Mouse (Mus musculus) kidney, embryonic 16.5 days (tissue): ENCODE measurements around the gene Mical3. TPM values are rescaled to one million over a fixed set of nuclear protein-coding genes. Genes with fewer than 3 reads are reported as not detected.
A peak's percentile ranks its signal among the peaks of the same experiment; 100 is the strongest.

Source experiments
- ATAC-seq: fragments of 200-750 bp; cut with Nextera tagmentation; 2 replicates; pipeline ENCODE4 v1.8.0; 2017; ENCODE audit warnings: moderate TSS enrichment; ENCODE audit not compliant: low FRiP score, low TSS enrichment
- H3K27ac ChIP-seq: fragments of 300-500 bp; sonication (generic); 2 replicates; pipeline ENCODE4 v1.5.1; 2014; ENCODE audit warnings: low read length
- H3K27me3 ChIP-seq: fragments of 300-500 bp; sonication (generic); 2 replicates; pipeline ENCODE4 v1.6.1; 2014; ENCODE audit warnings: low read length, control low read depth, mixed read lengths; ENCODE audit not compliant: insufficient read depth
- H3K36me3 ChIP-seq: fragments of 300-500 bp; sonication (generic); 2 replicates; pipeline ENCODE4 v1.6.1; 2014; ENCODE audit warnings: low read length, control low read depth, mixed read lengths; ENCODE audit not compliant: insufficient read depth
- H3K4me1 ChIP-seq: fragments of 300-500 bp; sonication (generic); 2 replicates; pipeline ENCODE4 v1.6.1; 2014; ENCODE audit warnings: low read length, control low read depth, mixed read lengths; ENCODE audit not compliant: insufficient read depth
- H3K4me2 ChIP-seq: fragments of 300-500 bp; sonication (generic); replicated peaks from 2 replicates; pipeline ENCODE4 v1.6.1; 2014; ENCODE audit warnings: low read depth, low read length
- H3K4me3 ChIP-seq: fragments of 300-500 bp; sonication (generic); 2 replicates; pipeline ENCODE4 v1.5.1; 2014; ENCODE audit warnings: mild to moderate bottlenecking, low read length
- H3K9ac ChIP-seq: fragments of 300-500 bp; sonication (generic); replicated peaks from 2 replicates; pipeline ENCODE4 v1.6.1; 2014; ENCODE audit warnings: low read length
- H3K9me3 ChIP-seq: fragments of 300-500 bp; sonication (generic); 2 replicates; pipeline ENCODE4 v1.6.1; 2016; ENCODE audit warnings: low read length, control low read depth
- WGBS: fragments of 180-500 bp; shearing (Covaris S2); extraction: QIAGEN DNeasy Blood & Tissue Kit; methylation state at CpG from one replicate; pipeline ENCODE4 v1.1.7; 2014; 5-methylcytosine and 5-hydroxymethylcytosine counted together
- polyA plus RNA-seq: library from polyadenylated mRNA; unstranded; fragments of >200 nt; fragmentation: Nextera tagmentation; extraction: Ambion mirVana; gene quantifications from 2 replicates; pipeline ENCODE4 v1.2.1, GENCODE M21; 2015

Gene Mical3
- polyA plus RNA-seq, 1 experiment from 2014 or later: 10.9 TPM

GRCm38 (mm10) chr6:120971797-120972590, 158.8 kb downstream of the Mical3 start:
- Histone ChIP-seq H3K27ac (no peak overlapping the region), H3K9me3 (no peaks in the 10 kb centered on the region), H3K36me3 (no peaks in the 10 kb centered on the region), H3K4me3 (no peak overlapping the region), H3K4me1 (peaks cover 3% of the 10 kb centered on the region; the same call in 1 of the 2 replicates), H3K4me2 (no peak overlapping the region), H3K9ac (no peak overlapping the region), H3K27me3 (no peaks in the 10 kb centered on the region)
- WGBS: 62% methylated on average over 14 of the region's 14 CpGs
- peak; percentile 61; the same call in 1 of the 2 replicates for ATAC-seq

- no peak overlapping the region for H3K4me3 ChIP-seq
- 72% methylated on average over 8 of the region's 8 CpGs for WGBS
- no peak overlapping the region for H3K4me2 ChIP-seq
- H3K36me3 ChIP-seq: no peaks in the 10 kb centered on the region
- peak; percentile 57 for ATAC-seq
- H3K9ac ChIP-seq: no peak overlapping the region
- H3K27ac ChIP-seq: no peak overlapping the region
- no peaks in the 10 kb centered on the region for H3K4me1 ChIP-seq
- no peaks in the 10 kb centered on the region for H3K27me3 ChIP-seq
- no peaks in the 10 kb centered on the region for H3K9me3 ChIP-seq
Observed at GRCm38 (mm10) chr6:120970939-120971796, 159.6 kb downstream of the Mical3 start.

- H3K4me1 ChIP-seq: no peaks in the 10 kb centered on the region
- WGBS: 55% methylated on average over 13 of the region's 13 CpGs
- H3K36me3 ChIP-seq: no peaks in the 10 kb centered on the region
- no peaks in the 10 kb centered on the region for H3K27me3 ChIP-seq
- H3K9ac ChIP-seq: no peak overlapping the region
- H3K9me3 ChIP-seq: no peaks in the 10 kb centered on the region
- ATAC-seq: no peak
- no peak overlapping the region for H3K4me3 ChIP-seq
- no peak overlapping the region for H3K27ac ChIP-seq
- H3K4me2 ChIP-seq: no peak overlapping the region
Observed at GRCm38 (mm10) chr6:120965814-120966213, 165.0 kb downstream of the Mical3 start.

- H3K9me3 ChIP-seq: no peaks in the 10 kb centered on the region
- H3K9ac ChIP-seq: no peak overlapping the region
- 85% methylated on average over 3 of the region's 3 CpGs for WGBS
Observed at GRCm38 (mm10) chr6:120964179-120964578, 166.6 kb downstream of the Mical3 start.

GRCm38 (mm10) chr6:120960338-120961030, 170.3 kb downstream of the Mical3 start:
- Histone ChIP-seq H3K27me3 (no peaks in the 10 kb centered on the region), H3K4me1 (no peaks in the 10 kb centered on the region), H3K36me3 (peaks cover 27% of the 10 kb centered on the region), H3K9ac (no peak overlapping the region), H3K9me3 (no peaks in the 10 kb centered on the region), H3K4me2 (no peak overlapping the region), H3K27ac (no peak overlapping the region), H3K4me3 (no peak overlapping the region)
- ATAC-seq: no peak
- 88% methylated on average over 9 of the region's 9 CpGs for WGBS

More at GRCm38 (mm10) chr6:120964179-120964578, 166.6 kb downstream of the Mical3 start:
- ATAC-seq: no peak
- H3K27ac ChIP-seq: no peak overlapping the region
- no peak overlapping the region for H3K4me3 ChIP-seq
- H3K27me3 ChIP-seq: no peaks in the 10 kb centered on the region
- H3K4me2 ChIP-seq: no peak overlapping the region
- H3K4me1 ChIP-seq: no peaks in the 10 kb centered on the region
- no peaks in the 10 kb centered on the region; the same call in 1 of the 2 replicates for H3K36me3 ChIP-seq

- Histone ChIP-seq H3K9ac (no peak overlapping the region), H3K9me3 (no peaks in the 10 kb centered on the region), H3K4me3 (no peak overlapping the region), H3K4me2 (no peak overlapping the region), H3K27ac (no peak overlapping the region), H3K27me3 (no peaks in the 10 kb centered on the region), H3K36me3 (peaks cover 28% of the 10 kb centered on the region), H3K4me1 (no peaks in the 10 kb centered on the region)
- 80% methylated on average over 4 of the region's 4 CpGs for whole genome bisulfite sequencing
- ATAC-seq: no peak
Observed at GRCm38 (mm10) chr6:120957331-120957730, 173.5 kb downstream of the Mical3 start.

GRCm38 (mm10) chr6:120956259-120957161, 174.3 kb downstream of the Mical3 start:
- Histone ChIP-seq H3K27me3 (no peaks in the 10 kb centered on the region), H3K27ac (no peak overlapping the region), H3K4me3 (no peak overlapping the region), H3K9me3 (no peaks in the 10 kb centered on the region), H3K4me1 (no peaks in the 10 kb centered on the region), H3K9ac (no peak overlapping the region), H3K36me3 (peaks cover 28% of the 10 kb centered on the region), H3K4me2 (no peak overlapping the region)
- ATAC-seq: no peak
- WGBS: 92% methylated on average over 11 of the region's 11 CpGs

GRCm38 (mm10) chr6:120955215-120955614, 175.6 kb downstream of the Mical3 start:
- Histone ChIP-seq H3K27ac (no peak overlapping the region), H3K4me2 (no peak overlapping the region), H3K9ac (no peak overlapping the region), H3K36me3 (peaks cover 34% of the 10 kb centered on the region), H3K9me3 (no peaks in the 10 kb centered on the region), H3K27me3 (no peaks in the 10 kb centered on the region), H3K4me3 (no peak overlapping the region), H3K4me1 (no peaks in the 10 kb centered on the region)
- ATAC-seq: no peak
- WGBS: 69% methylated on average over 3 of the region's 3 CpGs

GRCm38 (mm10) chr6:120954241-120954640, 176.6 kb downstream of the Mical3 start:
- H3K36me3 ChIP-seq: peaks cover 39% of the 10 kb centered on the region
- no peak for ATAC-seq
- H3K27ac ChIP-seq: no peak overlapping the region
- no peaks in the 10 kb centered on the region for H3K4me1 ChIP-seq
- H3K9me3 ChIP-seq: no peaks in the 10 kb centered on the region
- 92% methylated on average over 8 of the region's 8 CpGs for WGBS
- no peaks in the 10 kb centered on the region for H3K27me3 ChIP-seq
- no peak overlapping the region for H3K4me2 ChIP-seq
- H3K9ac ChIP-seq: no peak overlapping the region
- H3K4me3 ChIP-seq: no peak overlapping the region
